Mouse (Mus musculus) layer of hippocampus, adult 2 months (tissue): ENCODE measurements around the gene Khdc1a. TPM values are rescaled to one million over a fixed set of nuclear protein-coding genes. Genes with fewer than 3 reads are reported as not detected.
"Not testable (repeated sequence)": the region's sequence is repeated elsewhere in the genome, so short reads cannot be mapped to it uniquely, and the experiment has no call there.

Experiments used
- DNase-seq, 2 experiments: peaks; one replicate each; pipeline ENCODE4 v3.0.0; 2022; ENCODE audit warnings: low spot score in 2 of 2
- H3K27ac ChIP-seq: fragments of 200-600 bp; 2 replicates; pipeline ENCODE4 v1.8.1; 2022
- H3K4me3 ChIP-seq: fragments of 200-600 bp; 2 replicates; pipeline ENCODE4 v1.8.1; 2022; ENCODE audit warnings: mild to moderate bottlenecking
- CTCF ChIP-seq: fragments of 200-600 bp; conservative IDR thresholded peaks from 2 replicates; pipeline ENCODE4 v1.8.1; 2022; ENCODE audit warnings: antibody characterized with exemption, mild to moderate bottlenecking, moderate library complexity
- long read RNA-seq, 2 experiments: library from polyadenylated mRNA; stranded (forward); transcript quantifications; one replicate each; pipeline ENCODE4 v2.0.0; 2021; ENCODE audit warnings: borderline mapping rate in 2 of 2
- total RNA-seq, 2 experiments: library from RNA; stranded (reverse); gene quantifications; 2 replicates each; pipeline ENCODE4 v1.2.3; 2021

The Khdc1a gene
- total RNA-seq = not detected
- long read RNA-seq, experiment 1 = 0 reads
- long read RNA-seq, experiment 2 = 0 reads

- TF ChIP-seq CTCF = no peak
- Histone ChIP-seq H3K27ac (no peak within 1 kb of the TSS), H3K4me3 (no peak within 1 kb of the TSS)
- no peak for DNase-seq
Measured at GRCm38 (mm10) chr1:21349341-21349740, at the start of gene Khdc1a. Khdc1a (plus strand) TSS chr1:21349641.

GRCm38 (mm10) chr1:21299826-21300225, 49.6 kb upstream of the Khdc1a start:
- no peak overlapping the region for H3K4me3 ChIP-seq
- no peak for TF ChIP-seq CTCF
- no peak for DNase-seq

GRCm38 (mm10) chr1:21301686-21302085, 47.8 kb upstream of the Khdc1a start:
- no peak for TF ChIP-seq CTCF
- Histone ChIP-seq H3K27ac (no peak overlapping the region), H3K4me3 (no peak overlapping the region)
- no peak for DNase-seq

More at GRCm38 (mm10) chr1:21299826-21300225, 49.6 kb upstream of the Khdc1a start:
- H3K27ac ChIP-seq = no peak overlapping the region

- no peak overlapping the region for H3K27ac ChIP-seq
- no peak for TF ChIP-seq CTCF
- H3K4me3 ChIP-seq = no peak overlapping the region
- no peak for DNase-seq
Measured at GRCm38 (mm10) chr1:21304174-21304573, 45.3 kb upstream of the Khdc1a start.

GRCm38 (mm10) chr1:21304646-21305045, 44.8 kb upstream of the Khdc1a start:
- no peak overlapping the region for H3K4me3 ChIP-seq
- no peak for TF ChIP-seq CTCF
- DNase-seq = no peak
- no peak overlapping the region for H3K27ac ChIP-seq

- Histone ChIP-seq H3K4me3 (no peak overlapping the region), H3K27ac (no peak overlapping the region)
- TF ChIP-seq CTCF = no peak
- peak in 1 of 2 experiments; percentile 10 for DNase-seq
Measured at GRCm38 (mm10) chr1:21305443-21305842, 44.0 kb upstream of the Khdc1a start.

- no peak for DNase-seq
- H3K27ac ChIP-seq = no peak overlapping the region
- H3K4me3 ChIP-seq = no peak overlapping the region
- TF ChIP-seq CTCF = no peak
Measured at GRCm38 (mm10) chr1:21314336-21314735, 35.1 kb upstream of the Khdc1a start.

GRCm38 (mm10) chr1:21315756-21316155, 33.7 kb upstream of the Khdc1a start:
- no peak for DNase-seq
- no peak overlapping the region for H3K27ac ChIP-seq
- no peak overlapping the region for H3K4me3 ChIP-seq
- no peak for TF ChIP-seq CTCF

GRCm38 (mm10) chr1:21316305-21316704, 33.1 kb upstream of the Khdc1a start:
- Histone ChIP-seq H3K4me3 (no peak overlapping the region), H3K27ac (no peak overlapping the region)
- TF ChIP-seq CTCF = no peak
- no peak for DNase-seq

GRCm38 (mm10) chr1:21318202-21318601, 31.2 kb upstream of the Khdc1a start:
- DNase-seq = no peak
- no peak for TF ChIP-seq CTCF
- Histone ChIP-seq H3K4me3 (no peak overlapping the region), H3K27ac (no peak overlapping the region)

- not testable (repeated sequence) for H3K27ac ChIP-seq, DNase-seq, H3K4me3 ChIP-seq
Measured at GRCm38 (mm10) chr1:21320271-21320670, 29.2 kb upstream of the Khdc1a start.

- no peak for TF ChIP-seq CTCF
- no peak overlapping the region for H3K4me3 ChIP-seq
- DNase-seq = no peak
- H3K27ac ChIP-seq = no peak overlapping the region
Measured at GRCm38 (mm10) chr1:21321656-21322055, 27.8 kb upstream of the Khdc1a start.

GRCm38 (mm10) chr1:21323996-21324574, 25.4 kb upstream of the Khdc1a start:
- TF ChIP-seq CTCF = no peak
- Histone ChIP-seq H3K4me3 (no peak overlapping the region), H3K27ac (no peak overlapping the region)
- DNase-seq = no peak

- DNase-seq = no peak
- no peak for TF ChIP-seq CTCF
- Histone ChIP-seq H3K27ac (no peak overlapping the region), H3K4me3 (no peak overlapping the region)
Measured at GRCm38 (mm10) chr1:21324633-21325032, 24.8 kb upstream of the Khdc1a start.
